Mouse (Mus musculus) megakaryocyte, adult 5-6 weeks (primary cell): ENCODE data around the gene Tut4. TPM values are rescaled to one million over a fixed set of nuclear protein-coding genes. Genes with fewer than 3 reads are reported as not detected.

ENCODE experiments used
- ATAC-seq: 2 replicates; pipeline ENCODE4 v1.8.0; 2016; ENCODE audit warnings: mild to moderate bottlenecking, inconsistent platforms; ENCODE audit not compliant: poor library complexity, severe bottlenecking
- total RNA-seq, 2 experiments: library from RNA; stranded (forward) in 1 of 2; stranded (reverse) in 1 of 2; fragments of 153-499, 151-499 nt in 1 of 2; fragments of 221-1000, 200-1000 nt in 1 of 2; gene quantifications; 2 replicates each; pipeline versions ENCODE4 v1.2.3 to v1.2.4; 2015 to 2017

The Tut4 gene
- total RNA-seq, 2 experiments from 2014 or later, result 18.2 to 39.4 TPM

DNA sequence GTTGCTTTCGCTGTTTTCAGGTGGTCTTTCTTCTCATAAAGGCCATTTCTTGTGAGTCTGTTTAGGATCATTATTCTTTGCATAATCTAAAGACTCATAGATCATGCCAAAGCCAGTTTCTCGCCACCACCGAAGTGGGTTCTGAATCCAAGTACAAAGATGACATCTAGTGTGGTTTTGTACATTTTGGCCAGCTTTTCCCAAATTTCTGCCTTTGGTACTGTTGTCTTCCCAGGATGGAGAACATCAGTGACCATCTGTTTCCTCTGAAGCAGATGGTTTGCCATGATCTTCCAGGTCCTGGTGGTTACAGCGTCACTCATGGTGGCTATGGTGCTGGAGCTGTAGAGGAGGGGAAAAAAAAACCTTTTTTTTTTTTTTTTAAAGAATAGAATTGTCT, 25.0 kb downstream of the Tut4 start:
- ATAC-seq, result no peak

DNA sequence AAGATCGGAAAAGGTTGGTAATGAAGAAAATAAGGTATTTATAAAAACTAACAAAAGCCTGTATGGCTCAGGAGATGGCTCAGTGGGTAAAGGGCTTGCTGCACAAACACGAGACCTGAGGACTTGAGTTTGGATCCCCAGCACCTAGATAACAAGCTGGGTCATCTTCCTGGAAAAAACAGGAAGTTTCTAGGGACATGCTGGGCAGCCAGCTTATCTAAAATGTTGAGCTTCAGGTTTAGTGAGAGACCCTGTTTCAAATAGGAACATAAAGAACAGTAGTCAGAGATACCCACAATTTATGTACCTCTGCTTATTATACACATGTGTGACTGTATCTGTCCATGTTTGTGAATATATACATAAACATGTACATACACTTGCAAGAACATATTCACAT, 43.8 kb downstream of the Tut4 start:
- ATAC-seq, result no peak

DNA sequence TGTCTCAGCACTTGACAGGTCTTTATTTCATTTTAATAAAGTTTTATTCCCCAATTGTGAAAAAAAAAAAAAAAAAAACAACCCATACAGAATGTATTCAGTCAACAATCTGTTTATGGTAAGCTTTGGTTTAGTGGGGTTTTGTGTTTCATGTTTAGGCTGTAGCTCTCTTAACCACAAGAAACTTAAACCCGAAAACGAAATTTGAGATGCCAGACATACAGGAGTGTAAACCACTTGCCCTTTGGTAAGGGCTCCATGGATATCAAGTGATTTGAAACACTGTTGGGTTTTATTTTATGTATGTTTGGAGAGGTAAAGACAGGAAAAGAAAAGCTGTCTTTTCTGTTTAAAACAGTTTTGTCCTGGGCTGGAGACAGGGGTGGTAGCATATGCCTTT, 80.5 kb downstream of the Tut4 start:
- no peak for ATAC-seq

DNA sequence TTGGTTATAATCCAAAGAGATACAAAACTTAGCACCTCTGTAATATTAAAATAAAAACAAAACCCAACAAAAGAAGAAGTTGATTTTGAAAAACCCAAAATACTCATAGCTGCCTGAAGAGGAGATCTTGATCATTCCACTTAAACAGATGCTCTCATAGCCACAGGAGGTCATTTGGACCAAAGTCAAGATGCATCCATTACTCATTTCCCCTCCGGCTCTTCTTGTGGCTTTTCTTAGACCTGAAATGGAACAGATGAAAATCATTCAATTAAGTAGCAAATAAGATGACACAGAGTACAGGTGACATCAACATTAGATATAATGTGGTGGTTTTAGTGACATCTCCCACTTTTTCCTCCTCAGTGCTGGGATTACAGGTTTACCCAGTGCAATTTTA, 105.8 kb downstream of the Tut4 start:
- ATAC-seq, result no peak

DNA sequence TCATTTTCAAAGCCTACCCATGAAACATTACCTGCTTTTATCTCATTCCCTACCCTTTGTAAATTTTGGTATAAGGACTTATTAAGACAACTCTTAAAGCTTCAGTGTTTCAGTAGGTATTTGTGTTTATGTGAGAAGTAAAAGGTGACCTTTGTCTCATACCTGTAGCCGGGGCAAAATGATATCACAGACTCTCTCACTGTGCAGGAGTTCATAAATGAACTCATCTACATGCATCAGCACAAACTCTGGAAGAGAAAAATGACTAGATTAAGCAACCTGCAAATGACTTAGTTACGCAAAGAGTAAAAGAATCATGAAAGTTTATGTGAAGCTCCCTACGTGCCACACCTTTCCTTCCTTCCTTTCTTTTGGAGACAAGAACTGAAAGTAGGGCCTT, 113.4 kb downstream of the Tut4 start:
- no peak for ATAC-seq

DNA sequence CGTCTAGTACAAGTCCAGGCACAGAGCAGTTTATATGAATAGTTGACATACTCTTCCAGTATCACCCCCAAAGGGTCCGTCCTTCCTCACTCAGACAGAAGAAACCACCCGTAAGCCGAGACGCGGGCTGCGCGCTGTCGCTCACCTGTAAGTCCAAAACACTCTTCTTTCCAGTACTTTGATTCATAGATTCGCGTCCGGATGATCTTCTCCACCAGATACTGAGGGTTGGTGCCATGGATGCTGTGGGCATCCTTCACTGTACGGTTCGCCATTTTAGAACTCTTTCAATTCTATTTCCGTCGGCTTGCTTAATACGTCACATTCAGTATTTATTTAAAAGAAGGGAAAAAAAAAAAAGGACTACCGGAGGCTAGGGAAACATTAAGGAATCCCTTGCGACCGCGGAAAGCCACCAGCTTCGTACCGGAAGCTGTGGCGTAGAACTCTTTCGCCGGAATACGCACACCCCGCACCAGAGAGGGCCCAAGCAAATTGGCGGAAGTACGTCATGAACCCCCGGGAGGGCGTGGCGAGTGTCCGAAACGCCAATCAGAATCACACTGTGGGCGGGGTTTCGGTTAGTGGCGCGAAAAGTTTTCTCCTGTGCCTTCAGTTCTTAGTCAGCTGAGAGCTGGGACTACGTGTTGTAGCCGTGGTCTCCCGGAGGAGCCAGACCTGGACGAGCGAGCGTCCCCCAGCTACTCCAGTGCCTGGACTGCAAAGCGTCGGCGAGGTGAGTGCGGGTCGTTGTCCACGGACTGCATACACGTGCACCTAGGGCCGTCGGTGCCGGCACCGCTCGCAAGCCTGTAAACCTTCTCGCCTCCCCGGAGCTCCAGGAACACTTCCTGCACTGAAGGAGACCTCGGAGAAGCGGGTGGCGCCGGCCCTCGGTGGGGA, 119.9 kb downstream of the Tut4 start, which contains the start of the genes Prpf38a and Orc1:
TSS of gene Prpf38a (minus strand) at position 497 of the 903 bp plus-strand sequence.
TSS of gene Orc1 (plus strand) at position 584 of the 903 bp plus-strand sequence.
- peak; percentile 97 for ATAC-seq

DNA sequence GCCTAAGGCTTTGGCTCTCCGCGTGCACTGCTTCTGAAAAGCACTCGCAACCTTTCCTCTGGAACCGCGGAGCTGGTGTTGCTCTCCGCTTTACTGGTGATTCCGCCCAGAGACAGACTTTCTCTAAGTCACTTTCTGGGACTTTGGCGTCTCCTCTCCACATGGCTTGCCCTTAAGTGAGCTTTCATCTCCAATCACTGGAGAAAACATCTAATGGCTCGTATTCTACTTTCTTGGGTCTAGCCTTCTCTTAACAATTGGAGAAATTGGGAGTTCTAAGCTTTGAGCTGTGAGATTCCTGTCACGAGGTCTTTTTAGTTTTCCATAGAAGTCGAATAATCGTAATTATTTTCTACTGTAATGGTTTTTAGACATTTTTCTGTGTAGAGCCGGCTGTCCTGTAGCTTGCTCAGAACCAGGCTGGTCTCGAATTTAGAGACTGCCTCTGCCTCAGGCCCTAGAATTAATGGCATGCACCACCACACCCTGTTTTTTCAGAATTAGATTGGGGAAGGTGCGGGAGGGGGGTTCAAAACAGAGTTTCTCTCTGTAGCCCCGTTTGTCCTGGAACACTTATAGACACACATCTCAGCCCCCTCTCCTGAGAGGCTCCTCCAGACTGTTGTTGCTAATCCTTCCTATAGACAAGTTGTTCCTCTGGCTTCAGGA, 120.7 kb downstream of the Tut4 start:
- no peak for ATAC-seq

DNA sequence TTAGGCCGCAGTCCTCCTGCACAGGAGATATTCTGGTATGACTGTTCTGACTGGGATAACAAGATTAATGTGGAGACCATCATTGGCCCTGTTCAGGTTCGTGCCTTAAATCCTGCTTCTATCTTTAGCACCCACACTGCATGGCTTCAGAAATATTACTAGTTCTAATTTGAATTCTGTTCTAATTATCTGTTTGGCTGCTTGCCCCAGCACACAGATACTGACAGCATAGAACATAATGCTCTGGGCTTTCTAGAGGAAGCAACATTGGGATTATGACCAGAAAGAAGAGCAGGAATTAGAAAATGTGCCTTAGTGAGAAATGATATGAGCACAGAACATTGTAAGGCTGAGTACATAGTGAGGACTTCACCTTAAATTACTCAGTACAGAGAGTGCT, 134.2 kb downstream of the Tut4 start:
- ATAC-seq, result no peak

DNA sequence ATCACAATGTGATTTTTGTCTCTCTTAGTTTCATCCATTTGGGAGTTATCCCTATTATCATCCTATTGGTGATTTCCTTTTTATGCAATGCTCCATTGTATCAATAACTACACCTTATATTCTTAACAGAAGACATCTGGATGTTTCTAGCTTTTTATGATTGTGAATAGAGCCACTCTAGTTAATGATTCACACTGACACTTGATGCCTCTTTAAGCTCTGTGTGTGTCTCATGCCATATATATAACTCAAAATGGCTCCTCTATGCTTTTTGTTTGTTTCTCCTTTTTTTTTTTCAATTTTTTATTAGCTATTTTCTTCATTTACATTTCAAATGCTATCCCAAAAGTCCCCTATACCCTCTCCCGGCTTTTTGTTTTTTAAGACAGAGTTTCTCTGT, 136.6 kb downstream of the Tut4 start:
- no peak for ATAC-seq

DNA sequence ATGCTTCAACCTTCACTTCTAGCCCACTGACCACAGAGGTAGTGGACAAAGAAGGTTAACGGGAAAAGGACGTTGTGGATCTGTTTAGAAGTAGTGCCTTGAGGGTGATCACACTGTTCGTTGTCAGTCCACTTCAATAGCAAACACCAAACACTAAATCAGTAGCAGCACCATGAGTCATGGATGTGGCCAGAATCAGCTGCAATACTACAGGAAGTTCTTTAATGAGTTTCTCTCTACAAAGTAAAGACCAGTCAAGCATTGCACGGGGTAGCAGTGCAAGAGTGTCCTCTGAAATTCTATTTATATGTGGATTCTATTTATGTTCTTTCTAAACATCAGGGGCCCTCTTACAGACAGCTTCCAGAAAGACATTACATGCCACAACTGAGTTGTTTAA, 139.1 kb downstream of the Tut4 start:
- no peak for ATAC-seq

DNA sequence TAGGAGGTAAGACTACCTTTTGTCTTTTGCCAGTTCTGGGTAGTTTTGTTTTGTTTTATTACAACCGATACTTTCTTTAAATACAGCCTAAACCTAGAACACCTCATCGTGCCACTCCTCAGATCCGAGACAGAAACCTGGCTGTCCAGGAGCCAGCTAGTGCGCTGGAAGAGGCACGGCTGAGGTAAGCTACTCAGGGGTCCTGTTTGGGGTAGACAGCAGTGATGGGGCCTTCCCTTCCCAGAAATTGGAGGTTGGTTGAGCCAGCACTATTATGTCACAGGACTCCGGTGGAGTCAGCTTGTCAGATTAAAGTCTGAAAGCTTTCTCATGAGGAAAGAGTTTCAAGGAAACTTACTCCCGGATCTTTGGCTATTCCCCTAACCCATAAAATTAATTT, 142.6 kb downstream of the Tut4 start:
- no peak for ATAC-seq

DNA sequence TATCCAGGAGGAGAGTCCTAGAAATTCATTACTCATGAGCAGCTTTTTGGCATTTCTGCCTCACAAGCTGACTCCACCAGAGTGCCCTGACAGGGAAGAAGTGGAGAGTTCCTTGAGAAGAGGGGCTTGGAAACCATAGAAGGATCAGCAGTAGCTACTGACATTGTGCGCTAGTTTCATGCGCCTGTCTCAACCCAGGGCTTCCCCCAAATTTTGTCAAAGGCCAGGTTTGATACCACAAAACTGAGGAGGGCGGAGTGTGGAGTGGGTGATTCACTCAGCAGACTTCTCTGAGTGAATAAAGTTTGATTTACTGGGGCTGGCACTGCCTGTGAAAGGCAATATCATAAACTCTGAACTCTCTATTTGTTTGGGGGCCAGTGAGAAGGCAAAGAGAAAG, 149.4 kb downstream of the Tut4 start:
- no peak for ATAC-seq

Other genes starting within 250 kb of the Tut4 start
- gene Zyg11a, start 241.4 kb upstream of the Tut4 start, total RNA-seq (2015), result not detected in 2 replicates
- gene Zyg11a, start 241.4 kb upstream of the Tut4 start, total RNA-seq (2017), result not detected in 2 replicates
- 17.6 and 18.9 TPM in 2 replicates for gene Zyg11b, start 158.3 kb upstream of the Tut4 start, total RNA-seq (2015)
- gene Zyg11b, start 158.3 kb upstream of the Tut4 start, total RNA-seq (2017), result 21.6 and 25.9 TPM in 2 replicates
- gene Coa7, start 131.3 kb upstream of the Tut4 start, total RNA-seq (2015), result 4.3 and 10.3 TPM in 2 replicates
- 3.8 and 14.3 TPM in 2 replicates for gene Coa7, start 131.3 kb upstream of the Tut4 start, total RNA-seq (2017)
- gene Shisal2a, start 76.1 kb upstream of the Tut4 start, total RNA-seq (2015), result not detected in 2 replicates
- not detected in 2 replicates for gene Shisal2a, start 76.1 kb upstream of the Tut4 start, total RNA-seq (2017)
- gene Gpx7, start 52.5 kb upstream of the Tut4 start, total RNA-seq (2015), result 0.38 and 3.6 TPM in 2 replicates
- gene Gpx7, start 52.5 kb upstream of the Tut4 start, total RNA-seq (2017), result 0.11 and 1.0 TPM in 2 replicates
- gene Prpf38a, start 119.9 kb downstream of the Tut4 start, total RNA-seq (2015), result 47.2 and 49.8 TPM in 2 replicates
- 78.5 and 92.3 TPM in 2 replicates for gene Prpf38a, start 119.9 kb downstream of the Tut4 start, total RNA-seq (2017)
- 5.0 and 5.1 TPM in 2 replicates for gene Orc1, start 120.0 kb downstream of the Tut4 start, total RNA-seq (2015)
- 4.1 and 5.6 TPM in 2 replicates for gene Orc1, start 120.0 kb downstream of the Tut4 start, total RNA-seq (2017)
- gene Cc2d1b, start 160.5 kb downstream of the Tut4 start, total RNA-seq (2015), result 12.1 and 16.7 TPM in 2 replicates
- gene Cc2d1b, start 160.5 kb downstream of the Tut4 start, total RNA-seq (2017), result 29.0 and 31.5 TPM in 2 replicates